Mouse (Mus musculus) G1E (cell line): ENCODE measurements at regions not wholly inside any gene's neighbourhood (a gene's known extent, or its start where the extent isn't known, plus 50 kb on each side); places are given as distances from the start of the nearest gene placed in this dataset.

Experiments
- ATAC-seq: 2 replicates; pipeline ENCODE4 v1.8.0; 2016; ENCODE audit warnings: mild to moderate bottlenecking; ENCODE audit not compliant: insufficient number of reproducible peaks, poor library complexity, low FRiP score, severe bottlenecking; ENCODE audit errors: extremely low read depth
- DNase-seq: peaks from one replicate; pipeline ENCODE4 v3.0.0; 2012; ENCODE audit warnings: low spot score
- H3K27me3 ChIP-seq: 2 replicates; pipeline ENCODE4 v1.6.1; 2012; ENCODE audit warnings: mild to moderate bottlenecking, low read length, inconsistent platforms; ENCODE audit not compliant: insufficient read depth
- H3K36me3 ChIP-seq: replicated peaks from 2 replicates; pipeline ENCODE3; 2012; ENCODE audit warnings: mild to moderate bottlenecking, inconsistent platforms
- H3K4me1 ChIP-seq: 2 replicates; pipeline ENCODE4 v1.6.1; 2012; ENCODE audit warnings: low read depth, low read length, inconsistent platforms, mixed read lengths; ENCODE audit not compliant: insufficient read depth
- H3K4me3 ChIP-seq: 2 replicates; pipeline ENCODE4 v1.5.1; 2012; ENCODE audit warnings: low read depth, mild to moderate bottlenecking, inconsistent platforms, low read length, moderate library complexity, mixed read lengths
- H3K9me3 ChIP-seq: replicated peaks from 2 replicates; pipeline ENCODE4 v1.6.1; 2012; ENCODE audit warnings: inconsistent platforms
- CTCF ChIP-seq: IDR thresholded peaks from 2 replicates; pipeline ENCODE4 v1.5.1; 2012; ENCODE audit warnings: low read depth, low read length, inconsistent platforms, mixed read lengths
- GATA1 ChIP-seq: IDR thresholded peaks from 2 replicates; pipeline ENCODE4 v1.6.1; 2012; ENCODE audit warnings: borderline replicate concordance, low read length, inconsistent platforms, mixed read lengths
- GATA2 ChIP-seq: IDR thresholded peaks from 2 replicates; pipeline ENCODE4 v1.6.1; 2012; ENCODE audit warnings: low read depth, low read length, inconsistent platforms, borderline replicate concordance
- POLR2AphosphoS5 ChIP-seq: IDR thresholded peaks from 2 replicates; pipeline ENCODE4 v1.6.1; 2012; ENCODE audit warnings: low read depth, low read length, inconsistent platforms; ENCODE audit not compliant: insufficient replicate concordance
- TAL1 ChIP-seq: conservative IDR thresholded peaks from 2 replicates; pipeline ENCODE4 v1.6.1; 2012; ENCODE audit warnings: low read depth, low read length, inconsistent platforms, mixed read lengths

- no peak for DNase-seq
- Histone ChIP-seq H3K4me3 (no peak overlapping the region), H3K4me1 (no peaks in the 10 kb centered on the region), H3K9me3 (no peaks in the 10 kb centered on the region), H3K27me3 (no peaks in the 10 kb centered on the region), H3K36me3 (no peaks in the 10 kb centered on the region)
- TF ChIP-seq CTCF (no peak), GATA2 (no peak), GATA1 (no peak), POLR2AphosphoS5 (no peak), TAL1 (no peak)
- ATAC-seq = no peak
Measured at GRCm38 (mm10) chr3:58309601-58310000, 104.9 kb upstream of the Tsc22d2 start.

GRCm38 (mm10) chr3:58310390-58310789 is 104.1 kb upstream of the Tsc22d2 start:
- Histone ChIP-seq H3K4me3 (no peak overlapping the region), H3K36me3 (no peaks in the 10 kb centered on the region), H3K27me3 (no peaks in the 10 kb centered on the region), H3K9me3 (no peaks in the 10 kb centered on the region), H3K4me1 (no peaks in the 10 kb centered on the region)
- no peak for TF ChIP-seq TAL1
- TF ChIP-seq POLR2AphosphoS5 = no peak
- TF ChIP-seq GATA1 = no peak
- no peak for TF ChIP-seq CTCF
- no peak for TF ChIP-seq GATA2
- ATAC-seq (no peak), DNase-seq (no peak)

DNA sequence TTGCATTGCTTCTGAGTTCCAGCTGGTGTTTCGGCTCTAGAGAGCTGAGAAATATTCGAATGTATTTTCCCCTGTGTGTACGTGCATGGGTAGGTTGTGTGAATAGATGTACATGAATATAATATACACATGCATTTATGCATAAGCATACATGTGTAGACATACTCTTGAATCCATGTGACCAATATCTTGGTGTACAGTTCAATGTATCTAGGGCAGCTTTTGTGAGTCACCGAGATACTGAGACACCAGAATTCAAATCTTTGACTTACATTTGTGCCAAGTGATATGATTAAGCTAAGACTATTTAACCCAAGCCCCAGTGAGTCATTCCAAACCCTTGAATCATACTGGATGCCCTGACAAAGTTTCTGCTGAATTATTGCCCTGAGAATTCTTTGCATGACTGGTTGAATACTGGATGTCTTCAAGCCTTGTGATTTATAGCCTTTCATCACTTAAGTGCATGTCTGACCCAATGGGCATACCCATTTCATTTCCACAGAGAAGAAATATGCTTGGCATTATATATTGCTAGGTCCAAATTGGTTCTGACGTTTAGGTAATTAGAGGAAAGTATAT is 103.3 kb upstream of the Tsc22d2 start:
- no peak overlapping the region for H3K4me3 ChIP-seq
- no peaks in the 10 kb centered on the region for H3K9me3 ChIP-seq
- ATAC-seq = no peak
- H3K4me1 ChIP-seq = no peaks in the 10 kb centered on the region
- TF ChIP-seq TAL1 (no peak), GATA1 (no peak), POLR2AphosphoS5 (no peak), CTCF (no peak), GATA2 (no peak)
- no peaks in the 10 kb centered on the region for H3K36me3 ChIP-seq
- no peak for DNase-seq
- no peaks in the 10 kb centered on the region for H3K27me3 ChIP-seq

DNA sequence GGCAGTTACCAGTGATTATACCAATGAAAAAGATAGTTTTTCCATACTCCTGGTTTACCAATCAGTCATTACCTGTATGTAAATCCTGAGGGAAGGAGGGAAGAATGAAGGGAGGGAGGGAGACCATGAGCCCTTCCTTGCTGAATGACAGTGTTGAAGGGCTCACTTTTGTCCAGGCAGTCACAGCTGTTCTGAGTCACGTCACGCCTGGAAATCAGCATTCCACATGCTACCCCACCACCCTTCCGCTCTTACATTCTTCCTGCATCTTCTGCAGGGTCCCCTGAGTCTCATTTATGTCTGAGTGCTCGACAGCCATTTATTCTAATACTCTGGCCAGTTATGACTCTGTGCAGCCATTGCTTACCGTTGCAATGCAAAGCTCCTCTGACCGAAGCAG is 101.9 kb upstream of the Tsc22d2 start:
- no peaks in the 10 kb centered on the region for H3K4me1 ChIP-seq
- no peak for ATAC-seq

DNA sequence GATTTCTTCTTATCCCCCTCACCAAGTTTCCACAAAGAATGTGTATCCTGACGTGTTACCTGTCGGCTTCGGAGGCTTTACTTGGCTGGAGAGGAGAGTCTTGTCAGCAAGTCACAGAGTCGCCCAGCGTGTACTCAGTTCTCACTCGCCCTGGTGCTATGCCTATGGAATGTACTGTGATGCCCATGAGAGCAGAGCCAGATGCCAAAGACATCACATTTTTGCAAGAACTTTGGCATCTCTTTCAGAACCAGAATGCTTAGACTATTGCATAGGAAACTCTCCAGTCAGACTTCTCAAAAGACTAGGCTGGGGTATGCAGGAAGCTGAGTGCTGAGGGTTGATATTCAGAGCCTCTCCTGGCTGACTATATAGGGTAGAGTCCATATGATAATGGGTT is 99.3 kb upstream of the Tsc22d2 start:
- Histone ChIP-seq H3K27me3 (no peaks in the 10 kb centered on the region), H3K9me3 (no peaks in the 10 kb centered on the region), H3K36me3 (no peaks in the 10 kb centered on the region), H3K4me1 (no peaks in the 10 kb centered on the region), H3K4me3 (no peak overlapping the region)
- no peak for DNase-seq
- TF ChIP-seq CTCF (no peak), POLR2AphosphoS5 (no peak), GATA2 (no peak), TAL1 (no peak), GATA1 (no peak)
- no peak for ATAC-seq

More for the DNA sequence above, 101.9 kb upstream of the Tsc22d2 start:
- H3K4me3 ChIP-seq = no peak overlapping the region
- TF ChIP-seq GATA1 (no peak), GATA2 (no peak), POLR2AphosphoS5 (no peak), CTCF (no peak), TAL1 (no peak)
- H3K36me3 ChIP-seq = no peaks in the 10 kb centered on the region
- no peaks in the 10 kb centered on the region for H3K27me3 ChIP-seq
- no peak for DNase-seq
- no peaks in the 10 kb centered on the region for H3K9me3 ChIP-seq

- H3K9me3 ChIP-seq = no peaks in the 10 kb centered on the region
- DNase-seq (no peak), ATAC-seq (no peak)
- no peak for TF ChIP-seq CTCF
- TF ChIP-seq POLR2AphosphoS5 = no peak
- TF ChIP-seq GATA1 = no peak
- TF ChIP-seq TAL1 = no peak
- no peak for TF ChIP-seq GATA2
- H3K36me3 ChIP-seq = no peaks in the 10 kb centered on the region
- no peak overlapping the region for H3K4me3 ChIP-seq
- no peaks in the 10 kb centered on the region for H3K4me1 ChIP-seq
- 0 out of 2 replicates have a peak, but pooled peaks cover 4% of the 10 kb centered on the region for H3K27me3 ChIP-seq
Measured at GRCm38 (mm10) chr3:58317240-58317639, 97.3 kb upstream of the Tsc22d2 start.

DNA sequence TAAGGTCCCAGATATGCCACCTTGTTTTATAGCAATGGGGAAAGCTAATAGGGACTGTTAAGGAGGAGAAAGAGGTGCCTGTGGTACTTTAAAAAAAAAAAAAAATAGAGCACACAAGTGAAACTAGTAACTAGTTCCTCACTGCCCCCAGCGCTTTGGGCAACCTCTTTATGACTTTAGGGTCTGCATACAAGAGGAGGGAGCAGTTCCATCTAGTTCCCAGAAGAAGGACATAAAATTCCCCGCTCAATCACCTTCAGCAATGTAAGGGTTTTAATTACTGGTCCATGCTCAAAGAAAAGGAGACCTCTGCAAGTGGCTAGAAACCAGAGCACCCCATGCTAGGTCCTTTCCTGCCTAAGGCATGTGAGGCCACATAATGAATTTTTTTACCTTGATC is 95.8 kb upstream of the Tsc22d2 start:
- ATAC-seq (no peak), DNase-seq (no peak)
- H3K4me3 ChIP-seq = no peak overlapping the region
- H3K36me3 ChIP-seq = no peaks in the 10 kb centered on the region
- H3K27me3 ChIP-seq = 0 out of 2 replicates have a peak, but pooled peaks cover 4% of the 10 kb centered on the region
- H3K4me1 ChIP-seq = no peaks in the 10 kb centered on the region
- H3K9me3 ChIP-seq = no peaks in the 10 kb centered on the region
- TF ChIP-seq CTCF (no peak), POLR2AphosphoS5 (no peak), TAL1 (no peak), GATA1 (no peak), GATA2 (no peak)
